Mouse (Mus musculus) mesoderm, embryonic 11.5 days (tissue): ENCODE results near the gene Gm20388.

Experiments
- DNase-seq: peaks from one replicate; pipeline ENCODE4 v3.0.0-alpha.2; 2012; ENCODE audit warnings: low read depth, low spot score

Gene Gm20388

GRCm38 (mm10) chr8:121468083-121469071, 1557.7 kb downstream of the Gm20388 start:
- no peak for DNase-seq

- no peak for DNase-seq
These were observed 1563.7 kb downstream of the Gm20388 start for GRCm38 (mm10) chr8:121474161-121474897.

- DNase-seq: no peak
These were observed 1564.2 kb downstream of the Gm20388 start for GRCm38 (mm10) chr8:121474898-121475284.

GRCm38 (mm10) chr8:121477851-121478547, 1567.4 kb downstream of the Gm20388 start:
- peak; percentile 53 for DNase-seq

- no peak for DNase-seq
These were observed 1568.5 kb downstream of the Gm20388 start for GRCm38 (mm10) chr8:121479144-121479543.

- DNase-seq: no peak
These were observed 1569.9 kb downstream of the Gm20388 start for GRCm38 (mm10) chr8:121480411-121481031.

- DNase-seq: no peak
These were observed 1573.6 kb downstream of the Gm20388 start for GRCm38 (mm10) chr8:121484072-121484782.

- no peak for DNase-seq
These were observed 1581.0 kb downstream of the Gm20388 start for GRCm38 (mm10) chr8:121491633-121492032.

- DNase-seq: no peak
These were observed 1587.0 kb downstream of the Gm20388 start for GRCm38 (mm10) chr8:121497621-121498020.

GRCm38 (mm10) chr8:121511751-121512150, 1601.1 kb downstream of the Gm20388 start:
- no peak for DNase-seq

GRCm38 (mm10) chr8:121513429-121513828, 1602.8 kb downstream of the Gm20388 start:
- DNase-seq: peak; percentile 87

- DNase-seq: no peak
These were observed 1614.6 kb downstream of the Gm20388 start for GRCm38 (mm10) chr8:121525111-121525818.

- no peak for DNase-seq
These were observed 1616.3 kb downstream of the Gm20388 start for GRCm38 (mm10) chr8:121526811-121527550.

- no peak for DNase-seq
These were observed 1617.1 kb downstream of the Gm20388 start for GRCm38 (mm10) chr8:121527751-121528150.

GRCm38 (mm10) chr8:121528790-121529189, 1618.1 kb downstream of the Gm20388 start:
- DNase-seq: no peak

GRCm38 (mm10) chr8:121530639-121531038, 1620.0 kb downstream of the Gm20388 start:
- no peak for DNase-seq

- peak; percentile 67 for DNase-seq
These were observed 1621.7 kb downstream of the Gm20388 start for GRCm38 (mm10) chr8:121532381-121532780.

- no peak for DNase-seq
These were observed 1631.2 kb downstream of the Gm20388 start for GRCm38 (mm10) chr8:121541862-121542261.

GRCm38 (mm10) chr8:121542901-121543300, 1632.3 kb downstream of the Gm20388 start:
- no peak for DNase-seq
